Mouse (Mus musculus) heart, adult 18-20 months (tissue): ENCODE measurements around the gene Gm49369. TPM values are rescaled to one million over a fixed set of nuclear protein-coding genes. Genes with fewer than 3 reads are reported as not detected.
"Not testable (repeated sequence)": the region's sequence is repeated elsewhere in the genome, so short reads cannot be mapped to it uniquely, and the experiment has no call there.

ENCODE experiments used
- DNase-seq, 2 experiments: peaks; one replicate each; pipeline ENCODE4 v3.0.0; 2021 to 2022; ENCODE audit warnings: mixed read lengths in 1 of 2
- long read RNA-seq, 2 experiments: library from polyadenylated mRNA; stranded (forward); transcript quantifications; one replicate each; pipeline ENCODE4 v2.0.0; 2021
- total RNA-seq, 2 experiments: library from RNA; stranded (reverse); gene quantifications; 2 replicates each; pipeline ENCODE4 v1.2.3; 2021

Gm49369 gene
- 1 to 10 TPM; 2.1 to 2.2 TPM for total RNA-seq
- long read RNA-seq, experiment 1 = 0 reads
- long read RNA-seq, experiment 2 = 0 reads

DNA sequence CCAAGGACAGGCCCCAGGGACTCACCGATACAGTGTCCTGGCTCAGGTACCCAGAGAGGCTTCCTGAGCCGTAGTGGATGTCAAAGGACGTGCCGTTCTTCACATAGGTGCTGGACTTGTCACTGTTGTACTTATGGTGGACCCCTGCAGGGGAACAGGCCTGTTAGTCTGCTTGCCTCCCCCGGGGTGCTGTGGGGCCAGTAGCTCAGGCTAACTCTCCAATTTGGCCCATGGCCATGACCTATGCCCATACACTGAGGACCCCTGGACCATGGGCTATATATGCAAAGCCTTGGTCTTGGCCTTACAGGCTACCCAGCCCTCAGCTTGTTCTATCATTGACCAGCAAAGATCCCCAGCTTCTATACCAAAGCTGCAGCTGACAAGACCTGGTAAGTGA lies at the start of gene Gm49369:
Gene Gm49369 (minus strand): TSS at position 101 of the 400 bp plus-strand sequence.
- DNase-seq = no peak

DNA sequence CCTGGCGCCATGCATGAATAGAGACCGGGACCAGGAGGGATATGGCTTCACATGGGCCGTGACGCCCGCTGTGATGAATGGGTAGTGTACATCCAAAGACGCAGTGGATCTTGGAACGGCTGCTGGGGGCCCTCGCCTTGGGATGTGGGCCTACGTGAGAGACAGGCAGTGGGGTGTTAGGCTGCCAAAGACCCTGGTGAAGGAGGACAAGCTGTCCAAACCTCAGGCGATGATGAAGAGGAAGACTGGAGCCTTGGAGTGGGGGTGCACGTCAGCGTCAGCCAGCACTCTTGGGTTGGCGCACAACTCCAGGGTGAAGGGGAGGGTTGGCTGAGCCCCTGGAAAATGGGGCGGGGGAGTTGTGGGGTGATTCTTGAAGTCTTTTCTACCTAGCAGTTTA lies 48.6 kb upstream of the Gm49369 start:
- DNase-seq = no peak

GRCm38 (mm10) chr7:142430160-142430678 lies 47.8 kb upstream of the Gm49369 start:
- DNase-seq = peak; percentile 40 to 42

GRCm38 (mm10) chr7:142428213-142428612 lies 45.7 kb upstream of the Gm49369 start:
- DNase-seq = no peak

- DNase-seq = peak; percentile 43
Measured at GRCm38 (mm10) chr7:142425641-142426213, 43.3 kb upstream of the Gm49369 start.

GRCm38 (mm10) chr7:142421826-142422225 lies 39.4 kb upstream of the Gm49369 start:
- no peak for DNase-seq

- no peak for DNase-seq
Measured at GRCm38 (mm10) chr7:142419887-142420286, 37.4 kb upstream of the Gm49369 start.

- no peak for DNase-seq
Measured at GRCm38 (mm10) chr7:142418679-142419078, 36.2 kb upstream of the Gm49369 start.

DNA sequence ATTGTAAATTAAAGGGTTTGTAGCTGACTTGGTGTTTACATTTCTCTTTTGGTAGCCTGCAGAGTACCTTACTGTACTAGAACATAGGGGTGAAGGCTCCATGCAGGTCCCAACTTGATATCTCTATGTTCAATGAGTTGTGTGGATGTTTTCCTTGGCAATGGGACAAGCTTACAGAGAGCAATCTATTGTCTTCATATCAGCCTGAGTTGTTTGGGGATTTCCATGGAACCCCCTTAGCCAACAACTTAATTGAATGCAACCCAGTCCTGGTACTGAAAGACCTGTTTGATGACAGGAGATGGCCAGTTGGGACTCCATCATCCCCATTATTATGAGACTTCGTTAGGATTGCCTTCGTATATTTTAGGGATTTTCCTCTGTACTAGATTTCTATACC lies 35.6 kb upstream of the Gm49369 start:
- DNase-seq = peak; percentile 23 to 70

DNA sequence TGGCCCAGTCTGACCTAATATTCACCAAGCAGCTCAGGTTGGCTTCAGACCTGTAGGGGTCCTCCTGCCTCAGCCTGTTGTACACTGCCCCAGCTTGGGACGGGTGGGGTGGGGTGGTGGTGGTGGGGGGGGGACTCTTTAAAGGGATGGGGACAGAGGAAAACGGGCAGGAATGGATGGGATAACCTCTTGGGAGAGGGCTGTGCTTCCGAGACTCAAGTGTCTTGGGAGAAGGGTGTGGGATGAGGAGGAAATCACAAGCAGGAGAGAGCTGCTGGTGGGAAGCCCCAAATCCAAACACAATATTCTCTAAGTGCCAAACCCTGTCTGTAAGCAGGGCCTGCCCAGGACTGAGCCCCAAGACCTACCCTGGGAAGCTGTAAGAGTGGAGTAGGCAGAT lies 33.8 kb upstream of the Gm49369 start:
- DNase-seq = peak in 1 of 2 experiments; percentile 26

- DNase-seq = peak in 1 of 2 experiments; percentile 71
Measured at GRCm38 (mm10) chr7:142415314-142415713, 32.8 kb upstream of the Gm49369 start.

DNA sequence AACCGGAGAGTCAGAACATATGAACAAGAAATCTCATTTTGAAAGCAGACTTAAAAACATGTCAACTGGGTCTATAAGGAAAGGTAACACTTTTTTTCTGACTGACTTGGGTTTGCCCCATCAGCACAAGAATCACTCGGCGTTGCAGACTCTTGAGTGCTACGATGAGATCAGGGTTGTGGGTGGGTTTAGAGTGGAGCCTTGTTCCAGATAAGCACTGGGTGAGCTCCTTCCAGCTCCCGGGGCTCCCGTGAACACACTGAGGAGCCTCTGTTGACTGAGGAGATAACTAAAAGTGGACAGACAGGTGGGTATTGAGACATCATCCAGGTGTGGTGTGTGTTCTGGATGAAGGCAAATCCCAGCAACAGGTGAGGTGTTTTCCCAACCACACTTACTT lies 30.8 kb upstream of the Gm49369 start:
- no peak for DNase-seq

- no peak for DNase-seq
Measured at GRCm38 (mm10) chr7:142409603-142410002, 27.1 kb upstream of the Gm49369 start.

DNA sequence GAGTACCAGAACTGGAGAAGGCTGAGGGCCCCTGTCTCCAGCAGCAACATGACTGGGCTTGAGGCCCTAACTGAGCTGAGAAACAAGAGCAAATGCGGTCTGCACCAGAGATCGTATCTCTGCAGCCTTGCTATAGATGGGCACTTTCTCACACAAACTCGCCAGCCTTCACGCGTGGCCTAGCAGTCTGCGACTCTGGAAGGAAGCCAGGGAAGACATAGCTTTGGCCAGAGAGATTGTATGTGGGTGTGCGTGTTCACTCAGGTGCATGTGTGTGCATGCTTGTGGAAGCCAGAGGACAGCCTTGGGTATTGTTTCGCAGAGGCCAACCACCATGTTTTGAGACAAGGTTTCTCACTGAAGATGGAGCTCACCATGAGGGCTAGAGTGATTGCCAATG lies 26.2 kb upstream of the Gm49369 start:
- DNase-seq = no peak

DNA sequence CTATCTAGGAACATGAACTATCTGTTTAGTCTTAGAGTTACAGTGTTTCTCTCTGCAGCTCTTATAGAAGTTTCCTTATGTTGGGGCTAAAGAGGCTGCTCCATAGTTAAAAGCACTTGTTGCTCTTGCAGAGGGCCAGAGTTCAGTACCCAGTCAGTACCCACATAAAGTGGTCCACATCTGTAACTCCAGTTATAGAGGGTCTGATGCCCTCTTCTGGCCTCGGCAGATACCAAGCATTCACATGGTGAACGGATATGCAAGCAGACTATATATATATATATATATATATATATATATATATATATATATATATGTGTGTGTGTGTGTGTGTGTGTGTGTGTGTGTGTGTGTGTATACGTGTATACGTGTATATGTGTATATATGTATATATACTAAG lies 25.5 kb upstream of the Gm49369 start:
- no peak for DNase-seq

- not testable (repeated sequence) for DNase-seq
Measured at GRCm38 (mm10) chr7:142405134-142405533, 22.7 kb upstream of the Gm49369 start.

DNA sequence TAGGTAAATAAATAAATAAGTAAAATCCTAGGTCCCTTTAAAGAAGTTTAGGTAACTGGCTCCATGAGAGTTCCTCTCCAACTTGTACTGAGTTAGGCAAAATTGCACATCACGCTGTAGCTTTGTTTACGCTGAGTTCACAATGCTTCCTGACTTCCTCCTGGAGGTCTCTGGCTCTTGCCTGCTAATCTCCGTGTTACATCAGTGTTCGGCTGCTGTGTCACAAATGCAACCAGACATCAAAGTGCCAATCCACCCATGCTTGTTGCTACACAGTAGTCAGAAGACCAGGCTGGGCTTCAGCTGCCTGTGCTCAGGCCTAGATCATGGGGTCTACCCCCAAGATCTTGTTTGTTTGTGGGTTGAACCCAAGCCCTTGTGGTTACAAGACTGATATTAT lies 21.1 kb upstream of the Gm49369 start:
- DNase-seq = no peak

GRCm38 (mm10) chr7:142400750-142401142 lies 18.3 kb upstream of the Gm49369 start:
- DNase-seq = peak in 1 of 2 experiments; percentile 38

- DNase-seq = no peak
Measured at GRCm38 (mm10) chr7:142400112-142400749, 17.8 kb upstream of the Gm49369 start.

DNA sequence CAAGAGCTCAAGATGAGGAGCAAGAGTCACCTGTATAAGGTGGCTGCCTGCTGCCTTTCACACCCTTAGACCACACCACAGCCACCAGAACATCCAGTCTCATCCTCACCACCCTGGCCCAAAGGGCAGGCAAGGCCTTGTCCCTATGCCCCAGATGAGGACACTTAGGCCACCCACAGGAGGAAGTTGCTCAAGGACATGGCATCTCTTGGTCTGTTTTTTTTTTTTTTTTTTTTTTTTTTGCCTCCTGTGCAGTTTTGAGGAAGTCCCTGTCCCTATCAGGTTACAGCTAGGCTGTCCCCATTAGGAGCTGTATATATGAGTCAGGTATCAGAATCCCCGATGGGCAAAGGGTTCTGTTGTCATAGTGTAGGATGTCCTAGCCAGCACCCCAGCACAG lies 16.8 kb upstream of the Gm49369 start:
- peak in 1 of 2 experiments; percentile 42 for DNase-seq

GRCm38 (mm10) chr7:142398052-142398451 lies 15.6 kb upstream of the Gm49369 start:
- DNase-seq = peak in 1 of 2 experiments; percentile 74

DNA sequence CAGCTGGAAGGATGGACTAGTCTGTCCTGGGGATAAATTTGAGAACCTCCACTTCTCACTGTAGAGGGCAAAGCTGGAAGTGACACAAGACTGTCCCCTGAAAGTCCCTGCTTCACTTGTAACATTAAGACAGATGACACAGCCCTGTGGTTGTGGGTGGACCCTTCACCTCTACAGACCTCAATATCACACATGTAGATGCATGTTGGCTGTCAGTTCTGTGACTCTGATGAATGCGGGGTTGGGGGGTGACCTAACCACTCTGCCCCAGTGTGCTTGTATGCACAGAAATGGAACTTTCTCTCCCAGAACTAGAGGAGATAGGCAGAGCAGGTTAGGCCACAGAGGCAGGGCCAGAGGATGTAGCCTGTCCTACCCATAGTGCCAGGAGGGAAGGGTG lies 14.1 kb upstream of the Gm49369 start:
- DNase-seq = no peak

- DNase-seq = no peak
Measured at GRCm38 (mm10) chr7:142395472-142395871, 13.0 kb upstream of the Gm49369 start.
